ENCODE assay signal across 9 mouse cellular contexts in the genomic region with DNA sequence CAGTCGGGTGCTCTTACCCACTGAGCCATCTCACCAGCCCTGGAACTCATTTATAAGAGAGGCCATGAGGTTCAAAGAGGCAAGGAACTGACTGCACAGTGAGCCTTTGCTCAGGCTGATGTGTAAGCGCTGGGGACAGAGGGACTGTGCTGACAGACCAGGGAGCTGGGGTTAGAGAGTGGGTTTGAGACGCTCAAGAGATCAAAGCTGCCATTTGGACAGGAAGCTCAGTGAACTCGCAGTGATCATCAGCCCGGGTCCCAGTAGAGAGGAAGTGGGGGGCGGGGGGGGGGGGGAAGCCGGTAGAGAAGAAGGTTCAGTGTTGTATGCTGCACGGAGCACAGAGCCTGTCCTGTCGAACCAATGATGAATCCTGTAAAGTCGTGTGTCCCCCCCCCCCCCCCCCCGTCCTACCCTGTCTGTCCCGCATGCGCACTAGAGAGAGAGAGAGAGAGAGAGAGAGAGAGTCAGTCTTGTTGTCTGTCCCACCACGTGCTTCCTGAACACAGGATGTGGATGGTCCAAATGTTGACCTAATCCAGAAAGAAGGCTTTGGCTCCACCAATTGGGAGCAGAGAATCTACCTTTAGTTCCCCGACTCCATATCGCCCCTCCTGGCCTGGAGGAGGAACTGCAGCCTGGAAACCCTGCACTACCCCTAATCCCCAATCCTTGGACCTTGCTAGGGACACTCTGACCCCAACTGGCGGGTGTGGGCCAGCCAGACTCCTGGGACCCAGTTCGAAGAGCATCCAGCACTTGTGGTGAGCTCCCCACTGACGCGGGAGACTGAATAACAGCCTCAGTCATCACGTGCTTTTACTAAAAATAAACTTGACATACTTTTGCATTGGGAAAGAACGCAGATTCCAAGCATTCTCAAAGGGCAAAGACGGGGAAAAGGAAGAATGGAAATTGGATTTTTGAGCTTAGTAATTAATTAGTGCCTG. TPM values are rescaled to one million over a fixed set of nuclear protein-coding genes. Genes with fewer than 3 reads are reported as not detected.
A peak's percentile ranks its signal among the peaks of the same experiment; 100 is the strongest.
DNase-seq lines count a peak whose midpoint lies in the region; ATAC-seq and TF ChIP-seq lines count a peak whose summit lies in the region.
"Had no signal": no experiment of that assay in that cellular context is flagged by ENCODE, and none has a peak within 500 bp of the region (broad histone marks: within the 10 kb centered on the region; RNA-seq: fewer than 3 reads in every experiment).

No protein-coding gene starts in this region.

- peak; percentile 59 for DNase-seq in 3134 (ENCODE audit: extremely low read depth, insufficient read length, low spot score)
- peak; percentile 26 to 54 for DNase-seq in CD8-positive naive resting alpha-beta T cell, adult 2 months (ENCODE audit: low read depth in 2 of 2, low spot score in 2 of 2)
- DNase-seq in kidney, postnatal 0 days (ENCODE audit: low spot score): peak; percentile 88
- no peak for DNase-seq in layer of hippocampus, adult 9-11 months

- H3K4me1 ChIP-seq in kidney, postnatal 0 days (replicated peaks; ENCODE audit: insufficient read depth, low read length): peaks cover 4% of the 10 kb centered on the region
- H3K4me1 ChIP-seq in small intestine, adult 2 months (ENCODE audit: control insufficient read depth, insufficient read depth, insufficient read length, low read length): peaks cover 2% of the 10 kb centered on the region; the same call in 1 of the 2 replicates
- no peaks in the 10 kb centered on the region for H3K4me1 ChIP-seq in hindbrain, embryonic 13.5 days (replicated peaks)
- no peaks in the 10 kb centered on the region for H3K4me1 ChIP-seq in forebrain, embryonic 13.5 days
- H3K4me1 ChIP-seq: neural tube, embryonic 12.5 days had no signal

- no peak overlapping the region for H3K4me3 ChIP-seq in kidney, postnatal 0 days (replicated peaks; ENCODE audit: low read depth, low read length)
- no peak overlapping the region for H3K4me3 ChIP-seq in small intestine, adult 2 months (ENCODE audit: low read depth, low read length)
- no peak overlapping the region for H3K4me3 ChIP-seq in hindbrain, embryonic 13.5 days
- no peak overlapping the region for H3K4me3 ChIP-seq in forebrain, embryonic 13.5 days
- H3K4me3 ChIP-seq: neural tube, embryonic 12.5 days had no signal

- peak; percentile 26 for ATAC-seq in granulocyte monocyte progenitor cell, adult 5-6 weeks (replicated peaks; ENCODE audit: poor library complexity, severe bottlenecking)
- peak; percentile 69 for ATAC-seq in kidney, postnatal 0 days (replicated peaks; ENCODE audit: low FRiP score, low read depth)
- ATAC-seq in hindbrain, embryonic 13.5 days (ENCODE audit: low FRiP score): no peak
- no peak for ATAC-seq in forebrain, embryonic 13.5 days

- WGBS in kidney, postnatal 0 days: 43% methylated on average over 20 of the region's 23 CpGs
- 60% methylated on average over 23 of the region's 23 CpGs for WGBS in small intestine, adult 2 months
- 82% methylated on average over 21 of the region's 23 CpGs for WGBS in hindbrain, embryonic 13.5 days
- WGBS in forebrain, embryonic 13.5 days: 87% methylated on average over 17 of the region's 23 CpGs

- no peak overlapping the region for H3K4me2 ChIP-seq in kidney, postnatal 0 days (ENCODE audit: low read length)
- H3K4me2 ChIP-seq in hindbrain, embryonic 13.5 days: no peak overlapping the region
- H3K4me2 ChIP-seq in forebrain, embryonic 13.5 days: no peak overlapping the region
- H3K4me2 ChIP-seq: neural tube, embryonic 12.5 days had no signal

- H3K9me3 ChIP-seq in kidney, postnatal 0 days (replicated peaks; ENCODE audit: low read length): no peaks in the 10 kb centered on the region
- H3K9me3 ChIP-seq in hindbrain, embryonic 13.5 days: no peaks in the 10 kb centered on the region
- no peaks in the 10 kb centered on the region for H3K9me3 ChIP-seq in forebrain, embryonic 13.5 days (replicated peaks)
- H3K9me3 ChIP-seq: neural tube, embryonic 12.5 days had no signal

- H3K9ac ChIP-seq in kidney, postnatal 0 days (ENCODE audit: low read depth, low read length): no peak overlapping the region
- no peak overlapping the region for H3K9ac ChIP-seq in hindbrain, embryonic 13.5 days
- H3K9ac ChIP-seq in forebrain, embryonic 13.5 days: no peak overlapping the region
- H3K9ac ChIP-seq: neural tube, embryonic 12.5 days had no signal

- H3K27ac ChIP-seq in kidney, postnatal 0 days: peak overlapping the region; percentile 62
- no peak overlapping the region; the same call in 1 of the 2 replicates for H3K27ac ChIP-seq in small intestine, adult 2 months (ENCODE audit: insufficient read depth, low read depth, low read length)
- H3K27ac ChIP-seq in hindbrain, embryonic 13.5 days: no peak overlapping the region
- H3K27ac ChIP-seq in forebrain, embryonic 13.5 days: no peak overlapping the region
- H3K27ac ChIP-seq: neural tube, embryonic 12.5 days had no signal

- TF ChIP-seq POLR2A in small intestine, adult 2 months (IDR thresholded peaks at IDR 0.05; ENCODE audit: low read depth, low read length): no peak

- peak; percentile 69 for TF ChIP-seq CTCF in kidney, postnatal 0 days (IDR thresholded peaks at IDR 0.05; ENCODE audit: low read depth)
- peak; percentile 67; the same call in 1 of the 2 replicates for TF ChIP-seq CTCF in small intestine, adult 2 months (IDR thresholded peaks at IDR 0.05; ENCODE audit: extremely low read depth, insufficient read length, insufficient replicate concordance, low read depth, low read length)

- H3K36me3 ChIP-seq in kidney, postnatal 0 days (ENCODE audit: insufficient read depth, low read length): no peaks in the 10 kb centered on the region
- no peaks in the 10 kb centered on the region for H3K36me3 ChIP-seq in small intestine, adult 2 months (ENCODE audit: control insufficient read depth, insufficient read depth, low read length)
- H3K36me3 ChIP-seq in hindbrain, embryonic 13.5 days: no peaks in the 10 kb centered on the region
- H3K36me3 ChIP-seq in forebrain, embryonic 13.5 days (ENCODE audit: poor library complexity, severe bottlenecking): no peaks in the 10 kb centered on the region
- H3K36me3 ChIP-seq: neural tube, embryonic 12.5 days had no signal

- H3K27me3 ChIP-seq in kidney, postnatal 0 days (ENCODE audit: insufficient read depth, low read length): no peaks in the 10 kb centered on the region
- no peaks in the 10 kb centered on the region for H3K27me3 ChIP-seq in small intestine, adult 2 months (ENCODE audit: control insufficient read depth, insufficient read depth, low read length)
- no peaks in the 10 kb centered on the region for H3K27me3 ChIP-seq in hindbrain, embryonic 13.5 days
- H3K27me3 ChIP-seq in forebrain, embryonic 13.5 days: no peaks in the 10 kb centered on the region
- H3K27me3 ChIP-seq: neural tube, embryonic 12.5 days had no signal

RNA-seq across cellular contexts. Expression of a gene that starts 23.5 kb away (rescaled TPM):
- total RNA-seq in granulocyte monocyte progenitor cell, adult 5-6 weeks (2014; fragmentation: Nextera tagmentation): 24.7 and 28.9 TPM in 2 replicates
- total RNA-seq in granulocyte monocyte progenitor cell, adult 5-6 weeks (2017): 13.4 and 13.6 TPM in 2 replicates
- polyA plus RNA-seq in kidney, postnatal 0 days (2015; fragmentation: Nextera tagmentation; extraction: Ambion mirVana): 64.6 and 65.2 TPM in 2 replicates
- polyA plus RNA-seq in small intestine, adult 2 months (2012; rRNA removed): 28.0 and 105 TPM in 2 replicates
- polyA plus RNA-seq in hindbrain, embryonic 13.5 days (2015; fragmentation: Nextera tagmentation; extraction: Ambion mirVana): 30.8 and 33.5 TPM in 2 replicates
- 22.1 and 24.0 TPM in 2 replicates for polyA plus RNA-seq in forebrain, embryonic 13.5 days (2015; fragmentation: Nextera tagmentation; extraction: Ambion mirVana)

RNA-seq across cellular contexts. Expression of a gene that starts 24.4 kb away (rescaled TPM):
- 11.8 and 15.7 TPM in 2 replicates for total RNA-seq in granulocyte monocyte progenitor cell, adult 5-6 weeks (2014; fragmentation: Nextera tagmentation)
- total RNA-seq in granulocyte monocyte progenitor cell, adult 5-6 weeks (2017): 17.8 and 27.5 TPM in 2 replicates
- polyA plus RNA-seq in kidney, postnatal 0 days (2015; fragmentation: Nextera tagmentation; extraction: Ambion mirVana): 13.0 and 22.2 TPM in 2 replicates
- polyA plus RNA-seq in small intestine, adult 2 months (2012; rRNA removed): 194 and 386 TPM in 2 replicates
- polyA plus RNA-seq in hindbrain, embryonic 13.5 days (2015; fragmentation: Nextera tagmentation; extraction: Ambion mirVana): 0.60 and 0.88 TPM in 2 replicates
- 0.11 and 0.14 TPM in 2 replicates for polyA plus RNA-seq in forebrain, embryonic 13.5 days (2015; fragmentation: Nextera tagmentation; extraction: Ambion mirVana)

RNA-seq across cellular contexts. Expression of a gene that starts 51.9 kb away (rescaled TPM):
- 4.6 and 11.6 TPM in 2 replicates for total RNA-seq in granulocyte monocyte progenitor cell, adult 5-6 weeks (2014; fragmentation: Nextera tagmentation)
- total RNA-seq in granulocyte monocyte progenitor cell, adult 5-6 weeks (2017): not detected in 2 replicates
- polyA plus RNA-seq in kidney, postnatal 0 days (2015; fragmentation: Nextera tagmentation; extraction: Ambion mirVana): 11.2 and 12.6 TPM in 2 replicates
- 0.10 TPM in 1 of 2 replicates, not detected in the other for polyA plus RNA-seq in small intestine, adult 2 months (2012; rRNA removed)
- 10.0 and 11.0 TPM in 2 replicates for polyA plus RNA-seq in hindbrain, embryonic 13.5 days (2015; fragmentation: Nextera tagmentation; extraction: Ambion mirVana)
- polyA plus RNA-seq in forebrain, embryonic 13.5 days (2015; fragmentation: Nextera tagmentation; extraction: Ambion mirVana): 5.5 and 8.2 TPM in 2 replicates

Comparison
In these comparisons a context has a peak if more than half of its experiments do, and no peak if none do; other contexts are left out.
1. ATAC-seq: peak in granulocyte monocyte progenitor cell, adult 5-6 weeks (single experiment) and kidney, postnatal 0 days (single experiment); none in hindbrain, embryonic 13.5 days (single experiment) and forebrain, embryonic 13.5 days (single experiment).